Mouse (Mus musculus) bone marrow, adult 2 months (tissue): ENCODE measurements around the gene Cyp4x1.

Experiments used
- CTCF ChIP-seq: fragments of 200-500 bp; IDR thresholded peaks from 2 replicates; pipeline ENCODE4 v1.5.1; 2011; ENCODE audit warnings: low read length, control low read depth; ENCODE audit not compliant: control insufficient read depth, insufficient read depth
- POLR2A ChIP-seq: fragments of 200-500 bp; IDR thresholded peaks from 2 replicates; pipeline ENCODE4 v1.6.1; 2011; ENCODE audit warnings: low read depth, mild to moderate bottlenecking, control low read depth, low read length, borderline replicate concordance; ENCODE audit not compliant: control insufficient read depth

DNA sequence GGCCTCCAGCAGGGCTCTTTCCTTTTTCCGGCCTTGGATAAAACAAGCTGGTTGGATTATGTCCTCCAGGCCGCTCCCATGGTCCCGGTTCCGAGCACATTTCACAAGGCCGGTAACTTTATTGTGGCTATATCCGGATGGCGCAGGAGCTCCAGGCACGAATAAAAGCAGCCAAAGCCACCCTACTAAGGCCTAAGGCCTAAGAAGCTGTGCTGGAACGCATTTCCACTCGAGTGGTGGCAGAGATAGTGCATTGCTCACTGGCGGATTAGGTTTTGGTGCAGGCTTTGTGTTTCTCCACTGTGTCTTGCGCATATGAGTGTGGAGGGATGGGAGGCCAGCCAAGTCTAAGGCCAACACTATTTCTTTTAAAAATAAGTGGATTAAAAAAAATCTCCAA, 74.2 kb downstream of the Cyp4x1 start:
- TF ChIP-seq CTCF (no peak), POLR2A (no peak)
